Mouse (Mus musculus) heart, postnatal 10 days (tissue): ENCODE data around the gene Olfr532. TPM values are rescaled to one million over a fixed set of nuclear protein-coding genes. Genes with fewer than 3 reads are reported as not detected.
"Not testable (repeated sequence)": the region's sequence is repeated elsewhere in the genome, so short reads cannot be mapped to it uniquely, and the experiment has no call there.

Experiments
- DNase-seq, 2 experiments: peaks; one replicate each; pipeline ENCODE4 v3.0.0; 2021
- intact Hi-C: fragments of 180-260 bp; cut with DNase I; formaldehyde crosslinking; loops from one replicate; pipeline ENCODE4 v1.15.1; 2025
- total RNA-seq, 2 experiments: library from RNA; stranded (reverse); gene quantifications; 2 replicates each; pipeline ENCODE4 v1.2.3; 2021

The Olfr532 gene
- total RNA-seq = not detected

DNA sequence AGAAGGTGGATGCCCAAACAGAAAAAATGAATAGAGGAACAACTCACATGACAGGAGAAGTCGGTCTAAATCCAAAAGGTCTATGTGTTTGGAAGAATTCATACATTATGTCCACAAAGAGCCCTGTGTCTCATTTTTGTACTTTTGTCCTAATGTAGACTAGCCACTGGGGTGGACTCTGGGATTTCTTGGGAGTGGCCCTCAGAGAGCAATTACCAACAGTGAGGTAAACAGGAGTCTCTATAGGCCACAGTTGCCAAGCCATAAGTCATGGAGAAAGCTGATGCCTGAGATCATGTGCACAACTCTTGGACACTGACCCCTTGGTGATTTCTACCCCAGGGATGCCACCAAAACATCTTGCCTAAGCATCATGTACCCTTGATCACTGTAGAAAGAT is at the start of gene Olfr532:
TSS of gene Olfr532 (minus strand) at position 101 of the 400 bp plus-strand sequence.
- no peak for DNase-seq
- intact Hi-C loops = loop anchor here (2.0 kb wide), 1 partner anchor 107 kb away; no protein-coding TSS in a partner anchor

DNA sequence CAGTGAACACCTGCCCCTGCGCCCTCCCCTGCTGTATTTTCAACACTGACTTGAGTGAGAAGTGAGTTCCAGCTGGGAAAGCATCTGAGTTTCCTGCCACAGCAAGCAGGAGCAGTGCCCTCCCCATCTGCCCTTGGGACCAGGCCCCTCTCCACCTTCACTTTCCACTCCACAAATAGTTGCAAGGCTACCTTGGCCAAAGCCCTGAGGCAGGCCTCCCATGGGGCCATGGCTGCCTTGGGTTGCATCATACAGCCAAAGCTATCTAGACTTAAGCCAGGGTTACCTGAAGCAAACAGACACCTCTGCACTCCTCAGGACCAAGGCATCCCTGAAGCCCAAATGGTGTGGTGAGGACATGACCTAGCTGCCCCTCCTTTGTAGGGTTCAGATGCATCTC is 41.6 kb upstream of the Olfr532 start, which contains the start of gene Olfr533:
TSS of gene Olfr533 (plus strand) at position 301 of the 400 bp plus-strand sequence.
- intact Hi-C loops = not testable (repeated sequence)

DNA sequence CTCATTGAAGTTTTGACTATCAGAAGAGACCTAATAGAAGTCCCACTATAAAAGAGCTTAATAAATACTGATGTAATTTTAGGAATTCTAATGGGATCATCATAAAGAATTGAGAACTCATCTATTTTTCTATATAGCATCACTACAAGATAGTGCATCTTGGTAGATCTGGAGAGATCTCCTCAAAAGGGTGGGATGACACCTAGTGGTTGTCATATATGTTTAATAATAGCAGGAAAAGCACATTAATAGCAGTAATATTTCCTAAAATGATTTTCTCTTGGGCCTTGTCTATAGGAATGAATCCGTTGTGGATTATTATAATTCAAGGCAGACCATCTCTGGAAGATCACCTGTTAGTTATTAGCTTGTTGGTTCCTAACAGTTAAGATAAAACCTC is 21.7 kb upstream of the Olfr532 start:
- intact Hi-C loops = no loop called here
- DNase-seq = no peak

More for the DNA sequence above, 41.6 kb upstream of the Olfr532 start, which contains the start of gene Olfr533:
- DNase-seq = not testable (repeated sequence)

DNA sequence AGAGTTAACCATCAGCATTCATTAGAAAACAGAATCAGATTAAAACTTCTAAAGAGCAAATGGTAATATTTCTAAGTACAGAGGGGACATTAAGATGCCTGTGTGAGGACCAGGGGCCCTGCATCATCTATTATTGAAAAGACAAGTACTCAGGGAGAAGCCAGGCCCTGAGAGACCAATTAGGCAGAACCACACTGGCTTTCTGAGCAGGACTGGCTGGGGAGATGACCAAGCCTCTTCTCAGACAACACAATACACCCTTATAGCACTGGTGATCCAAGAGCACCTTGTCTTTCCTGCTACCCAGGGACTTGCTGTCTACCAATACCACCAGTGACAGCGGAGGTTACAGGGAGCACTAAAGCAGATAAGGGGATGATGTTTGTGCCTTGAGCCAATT is 18.6 kb downstream of the Olfr532 start, which contains the start of gene Olfr531:
TSS of gene Olfr531 (minus strand) at position 101 of the 400 bp plus-strand sequence.
- intact Hi-C loops = no loop called here
- DNase-seq = no peak

DNA sequence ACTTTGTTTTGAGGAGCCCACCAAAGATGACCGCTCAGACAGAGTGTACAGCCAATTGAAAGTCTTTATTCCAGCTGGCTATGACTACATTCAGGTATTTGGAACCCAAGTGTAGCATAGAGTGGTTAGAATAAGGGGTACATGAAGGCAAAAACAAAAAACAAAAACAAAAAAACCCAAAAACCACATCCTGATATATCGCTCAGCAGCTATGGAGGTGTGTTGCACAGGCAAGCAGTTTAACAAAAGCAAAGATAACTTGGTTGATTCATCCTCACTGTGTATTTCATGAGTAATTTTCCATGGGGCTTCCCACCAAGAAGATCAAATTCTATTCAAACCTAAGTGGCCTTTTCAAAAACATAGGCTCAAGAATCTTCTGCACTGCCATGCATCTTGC is 44.5 kb downstream of the Olfr532 start:
- no peak for DNase-seq
- intact Hi-C loops = no loop called here

DNA sequence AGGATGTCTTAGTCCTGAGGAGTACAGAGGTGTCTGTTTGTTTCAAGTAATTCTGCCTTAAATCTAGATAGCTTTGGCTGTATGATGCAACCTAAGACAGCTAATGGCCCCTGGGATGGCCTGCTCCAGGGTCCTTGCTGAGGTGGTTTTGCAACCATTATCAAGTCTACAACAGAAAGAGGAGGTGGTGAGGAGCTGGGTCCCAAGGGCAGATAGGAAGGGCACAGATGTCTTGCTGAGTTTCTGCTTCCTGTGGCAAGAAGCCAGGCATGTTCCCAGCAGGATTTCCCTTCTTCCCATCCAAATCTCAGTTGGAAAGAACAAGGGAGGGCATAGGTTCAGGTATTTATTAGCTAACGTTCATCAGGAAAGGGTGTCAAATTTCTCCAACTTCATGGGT is 45.2 kb downstream of the Olfr532 start, which contains the start of gene Olfr530:
TSS of gene Olfr530 (minus strand) at position 101 of the 400 bp plus-strand sequence.
- no peak for DNase-seq
- intact Hi-C loops = no loop called here

DNA sequence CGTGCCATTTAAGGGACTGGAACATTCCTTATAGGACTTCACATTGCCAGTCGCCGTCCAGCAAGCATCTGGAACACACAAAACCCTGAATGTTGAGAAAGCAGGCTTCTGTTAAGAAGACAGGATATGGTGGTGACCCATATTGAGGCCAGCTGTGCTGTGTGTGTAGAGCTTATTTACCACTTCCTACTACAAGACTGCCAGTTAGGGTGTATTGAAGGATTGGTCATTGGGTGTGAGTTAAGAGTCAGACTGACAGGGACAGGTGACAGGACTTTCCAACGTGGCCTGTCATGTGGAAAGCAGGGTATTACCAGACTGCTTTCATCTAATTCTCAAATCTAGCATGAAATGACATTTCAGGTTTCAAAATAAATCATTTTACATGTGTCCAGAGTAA is 47.1 kb downstream of the Olfr532 start:
- no peak for DNase-seq
- intact Hi-C loops = no loop called here

Other genes with a start within 250 kb of the Olfr532 start
- gene Olfr523, start 248.4 kb downstream of the Olfr532 start, total RNA-seq = not detected
- not detected for gene Olfr524, start 215.7 kb downstream of the Olfr532 start, total RNA-seq
- not detected for gene Cd163l1, start 203.4 kb downstream of the Olfr532 start, total RNA-seq
- not detected for gene 5830411N06Rik, start 174.4 kb downstream of the Olfr532 start, total RNA-seq
- gene Olfr525, start 100.8 kb downstream of the Olfr532 start, total RNA-seq = not detected
- not detected for gene Olfr527, start 87.6 kb downstream of the Olfr532 start, total RNA-seq
- gene Olfr60, start 60.0 kb downstream of the Olfr532 start, total RNA-seq = not detected
- gene Olfr530, start 45.3 kb downstream of the Olfr532 start, total RNA-seq = not detected
- not detected for gene Olfr531, start 18.7 kb downstream of the Olfr532 start, total RNA-seq
- not detected for gene Olfr533, start 41.7 kb upstream of the Olfr532 start, total RNA-seq
- not detected for gene Olfr535, start 62.6 kb upstream of the Olfr532 start, total RNA-seq
- not detected for gene Olfr536, start 85.8 kb upstream of the Olfr532 start, total RNA-seq
- not detected for gene Olfr538, start 146.2 kb upstream of the Olfr532 start, total RNA-seq
- gene Olfr46, start 179.6 kb upstream of the Olfr532 start, total RNA-seq = not detected
- not detected for gene Olfr61, start 207.3 kb upstream of the Olfr532 start, total RNA-seq
- not detected for gene Olfr53, start 224.8 kb upstream of the Olfr532 start, total RNA-seq
- gene Olfr539, start 238.3 kb upstream of the Olfr532 start, total RNA-seq = not detected